Mouse (Mus musculus): ENCODE results near the gene Aqp7.

The Aqp7 gene

GRCm38 (mm10) chr4:41000842-41001639 is 46.9 kb downstream of the Aqp7 start:
- DNase-seq (ENCODE audit: low spot score in 2 of 2) = no peak

- DNase-seq (ENCODE audit: low spot score in 2 of 2) = no peak
Observed at GRCm38 (mm10) chr4:41000271-41000670, 47.7 kb downstream of the Aqp7 start.

- no peak for DNase-seq (ENCODE audit: low spot score in 2 of 2)
Observed at GRCm38 (mm10) chr4:40997916-40998315, 50.0 kb downstream of the Aqp7 start.

- DNase-seq (ENCODE audit: low spot score in 2 of 2) = no peak
Observed at GRCm38 (mm10) chr4:40996302-40996701, 51.6 kb downstream of the Aqp7 start.

GRCm38 (mm10) chr4:40989633-40990032 is 58.3 kb downstream of the Aqp7 start:
- no peak for DNase-seq (ENCODE audit: low spot score in 2 of 2)

GRCm38 (mm10) chr4:40983686-40984085 is 64.3 kb downstream of the Aqp7 start:
- no peak for DNase-seq (ENCODE audit: low spot score in 2 of 2)

All from cerebellum, postnatal 4 days (tissue).